Mouse (Mus musculus) olfactory bulb, adult 2 months (tissue): ENCODE data around the gene Unc13a. TPM values are rescaled to one million over a fixed set of nuclear protein-coding genes. Genes with fewer than 3 reads are reported as not detected.

ENCODE experiments used
- H3K27ac ChIP-seq: fragments of 200-500 bp; 2 replicates; pipeline ENCODE4 v1.5.1; 2012; ENCODE audit warnings: low read depth, low read length; ENCODE audit not compliant: insufficient read depth
- H3K4me1 ChIP-seq: fragments of 200-500 bp; 2 replicates; pipeline ENCODE4 v1.6.1; 2012; ENCODE audit warnings: low read length; ENCODE audit not compliant: control insufficient read depth, insufficient read depth
- H3K4me3 ChIP-seq: fragments of 200-500 bp; 2 replicates; pipeline ENCODE4 v1.5.1; 2012; ENCODE audit warnings: mild to moderate bottlenecking, low read depth, low read length, moderate library complexity; ENCODE audit not compliant: insufficient read depth
- CTCF ChIP-seq: fragments of 200-500 bp; IDR thresholded peaks from 2 replicates; pipeline ENCODE4 v1.5.1; 2012; ENCODE audit warnings: low read depth, mild to moderate bottlenecking, low read length, moderate library complexity; ENCODE audit not compliant: insufficient read depth
- POLR2A ChIP-seq: fragments of 200-500 bp; IDR thresholded peaks from 2 replicates; pipeline ENCODE4 v1.6.1; 2012; ENCODE audit warnings: mild to moderate bottlenecking, low read depth, low read length, moderate library complexity; ENCODE audit not compliant: insufficient read depth
- WGBS: fragments of 180-500 bp; shearing (Covaris S2); methylation state at CpG from one replicate; pipeline ENCODE4 v1.1.7; 2018; 5-methylcytosine and 5-hydroxymethylcytosine counted together
- polyA plus RNA-seq: library from polyadenylated mRNA; stranded (reverse); fragments of >200 nt; gene quantifications from 2 replicates; pipeline ENCODE4 v1.2.4, GENCODE M21; 2012; ENCODE audit warnings: low replicate concordance; ENCODE audit not compliant: missing spikeins, insufficient read depth, insufficient read length

Gene Unc13a
- polyA plus RNA-seq, 1 experiment, result not detected

GRCm38 (mm10) chr8:71693166-71694041 lies 21.8 kb upstream of the Unc13a start:
- TF ChIP-seq POLR2A (no peak), CTCF (no peak)
- WGBS, result 9% methylated on average over 68 of the region's 68 CpGs
- Histone ChIP-seq H3K4me1 (peaks cover 13% of the 10 kb centered on the region), H3K4me3 (peak overlapping the region; percentile 6), H3K27ac (no peak overlapping the region)

GRCm38 (mm10) chr8:71692509-71692908 lies 21.0 kb upstream of the Unc13a start:
- Histone ChIP-seq H3K4me3 (no peak overlapping the region), H3K27ac (no peak overlapping the region), H3K4me1 (peaks cover 13% of the 10 kb centered on the region)
- TF ChIP-seq POLR2A, result no peak
- TF ChIP-seq CTCF, result no peak
- 3% methylated on average over 30 of the region's 30 CpGs for WGBS

- Histone ChIP-seq H3K27ac (no peak within 1 kb of the TSS), H3K4me1 (peaks cover 31% of the 10 kb centered on the region), H3K4me3 (no peak within 1 kb of the TSS)
- TF ChIP-seq CTCF (no peak), POLR2A (no peak)
- 14% methylated on average over 33 of the region's 33 CpGs for WGBS
These were observed 17.5 kb upstream of the Unc13a start, which contains the start of gene Insl3 for GRCm38 (mm10) chr8:71689028-71689427. Gene Insl3, plus strand, starts transcription at chr8:71689214.

GRCm38 (mm10) chr8:71687616-71688015 lies 16.1 kb upstream of the Unc13a start:
- H3K27ac ChIP-seq, result no peak overlapping the region
- 17% methylated on average over 8 of the region's 8 CpGs for WGBS
- TF ChIP-seq POLR2A (no peak), CTCF (no peak)
- no peak overlapping the region for H3K4me3 ChIP-seq
- peaks cover 20% of the 10 kb centered on the region for H3K4me1 ChIP-seq

GRCm38 (mm10) chr8:71686143-71686734 lies 14.7 kb upstream of the Unc13a start:
- WGBS, result 10% methylated on average over 23 of the region's 23 CpGs
- peak overlapping the region; percentile 14; the same call in 1 of the 2 replicates for H3K4me3 ChIP-seq

GRCm38 (mm10) chr8:71685573-71685972 lies 14.0 kb upstream of the Unc13a start:
- Histone ChIP-seq H3K27ac (no peak overlapping the region), H3K4me3 (peak overlapping the region; percentile 14), H3K4me1 (peaks cover 20% of the 10 kb centered on the region)
- 0 out of 2 replicates have a peak, but pooled peaks have one; percentile 21 for TF ChIP-seq CTCF
- no peak for TF ChIP-seq POLR2A
- 5% methylated on average over 29 of the region's 29 CpGs for WGBS

More at GRCm38 (mm10) chr8:71686143-71686734, 14.7 kb upstream of the Unc13a start:
- TF ChIP-seq POLR2A (no peak), CTCF (no peak)
- Histone ChIP-seq H3K4me1 (peaks cover 20% of the 10 kb centered on the region), H3K27ac (no peak overlapping the region)

- Histone ChIP-seq H3K4me3 (no peak overlapping the region), H3K27ac (no peak overlapping the region), H3K4me1 (peaks cover 20% of the 10 kb centered on the region)
- 20% methylated on average over 10 of the region's 10 CpGs for WGBS
- TF ChIP-seq CTCF (no peak), POLR2A (no peak)
These were observed 13.1 kb upstream of the Unc13a start for GRCm38 (mm10) chr8:71684701-71685100.

GRCm38 (mm10) chr8:71682832-71683231 lies 11.3 kb upstream of the Unc13a start:
- WGBS, result 68% methylated on average over 12 of the region's 12 CpGs
- Histone ChIP-seq H3K27ac (no peak overlapping the region), H3K4me3 (no peak overlapping the region), H3K4me1 (peaks cover 23% of the 10 kb centered on the region)
- TF ChIP-seq CTCF, result no peak
- TF ChIP-seq POLR2A, result no peak

- 31% methylated on average over 18 of the region's 18 CpGs for WGBS
- Histone ChIP-seq H3K4me1 (peaks cover 16% of the 10 kb centered on the region), H3K4me3 (no peak overlapping the region), H3K27ac (no peak overlapping the region)
- no peak for TF ChIP-seq POLR2A
- no peak for TF ChIP-seq CTCF
These were observed 9.9 kb upstream of the Unc13a start for GRCm38 (mm10) chr8:71681369-71681915.
